Mouse (Mus musculus): ENCODE results near the gene Atg4d.
"Not testable (repeated sequence)": the region's sequence is repeated elsewhere in the genome, so short reads cannot be mapped to it uniquely, and the experiment has no call there.

Atg4d gene

DNA sequence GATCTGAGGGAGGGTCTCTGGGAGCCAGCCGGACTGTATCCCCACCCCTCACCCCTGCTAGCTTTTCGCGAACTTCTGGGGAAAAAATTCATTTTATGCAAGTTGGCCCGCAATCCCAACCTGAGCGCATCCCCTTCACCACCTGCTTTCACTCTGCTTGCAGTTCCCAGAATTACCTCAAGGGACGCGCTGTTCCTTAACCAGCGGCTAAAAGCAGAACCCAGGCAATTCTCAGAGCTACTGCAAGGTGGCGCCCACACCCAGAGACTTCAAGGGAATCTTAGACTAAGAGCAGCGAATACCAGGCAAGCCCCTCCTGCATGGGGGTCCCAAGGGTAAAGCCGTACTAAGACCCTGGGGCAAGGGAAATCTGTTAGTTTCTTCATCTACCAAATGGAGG is 23.8 kb upstream of the Atg4d start:
- peak; percentile 66 for DNase-seq (ENCODE audit: low read depth, low spot score)

DNA sequence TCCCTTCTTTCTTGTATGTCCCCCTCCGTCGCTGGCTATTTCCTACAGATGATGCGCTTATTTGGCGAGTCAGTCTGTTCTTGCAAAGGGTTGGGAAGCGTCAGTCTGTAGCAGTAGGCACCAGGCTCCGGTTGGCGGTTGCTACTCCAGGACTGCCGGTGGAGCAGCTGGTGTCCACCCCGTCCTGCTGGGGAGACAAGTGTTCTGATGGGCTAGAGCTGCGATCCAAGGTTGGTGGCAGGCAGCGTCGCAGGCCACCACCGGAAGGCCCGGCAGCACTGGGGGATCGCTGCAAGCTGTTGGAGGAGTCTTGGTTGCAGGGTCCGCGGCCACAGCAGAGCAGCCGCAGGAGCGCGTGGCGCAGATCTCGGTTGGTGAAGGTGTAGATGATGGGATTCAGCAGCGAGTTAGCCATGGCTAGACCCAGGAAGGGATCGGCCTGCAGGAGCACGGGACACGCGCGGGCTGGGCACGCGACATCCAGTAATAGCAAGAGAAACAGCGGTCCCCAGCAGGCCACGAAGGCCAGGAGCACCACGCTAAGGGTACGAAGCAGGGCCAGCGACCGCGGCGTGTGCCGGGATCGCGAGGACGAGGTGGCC is 21.2 kb upstream of the Atg4d start:
- DNase-seq (ENCODE audit: low read depth, low spot score): no peak

DNA sequence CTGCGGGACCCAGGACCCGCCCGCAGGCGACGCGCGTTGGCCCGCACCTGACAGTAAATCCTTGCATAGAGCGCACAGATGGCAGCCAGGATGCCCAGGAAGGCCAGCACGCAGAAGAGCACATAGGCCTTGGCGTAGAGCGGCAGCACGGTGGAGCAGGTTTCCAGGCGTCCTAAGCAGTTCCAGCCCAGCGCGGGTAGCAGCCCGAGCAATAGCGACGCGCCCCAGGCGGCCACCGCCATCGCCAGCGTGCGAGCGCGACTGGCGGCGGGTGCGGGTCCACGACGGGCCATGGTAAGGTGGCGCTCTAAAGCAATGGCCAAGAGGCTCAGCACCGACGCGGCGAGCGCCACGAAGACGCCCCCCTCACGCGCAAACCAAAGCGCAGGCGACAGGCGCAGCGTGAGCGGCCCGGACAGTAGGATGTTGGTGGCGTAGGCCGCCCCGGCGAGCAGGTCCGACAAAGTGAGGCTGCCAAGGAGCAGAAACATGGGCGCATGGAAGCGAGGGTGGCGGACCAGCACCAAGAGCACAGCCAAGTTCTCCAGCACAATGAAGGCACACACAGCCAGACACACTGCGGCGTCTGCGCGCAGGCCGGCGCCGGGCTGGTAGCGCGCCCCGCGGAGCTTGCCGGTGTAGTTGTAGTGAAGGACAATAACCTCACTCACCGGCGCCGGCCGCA is 20.5 kb upstream of the Atg4d start:
- DNase-seq (ENCODE audit: low read depth, low spot score): no peak

DNA sequence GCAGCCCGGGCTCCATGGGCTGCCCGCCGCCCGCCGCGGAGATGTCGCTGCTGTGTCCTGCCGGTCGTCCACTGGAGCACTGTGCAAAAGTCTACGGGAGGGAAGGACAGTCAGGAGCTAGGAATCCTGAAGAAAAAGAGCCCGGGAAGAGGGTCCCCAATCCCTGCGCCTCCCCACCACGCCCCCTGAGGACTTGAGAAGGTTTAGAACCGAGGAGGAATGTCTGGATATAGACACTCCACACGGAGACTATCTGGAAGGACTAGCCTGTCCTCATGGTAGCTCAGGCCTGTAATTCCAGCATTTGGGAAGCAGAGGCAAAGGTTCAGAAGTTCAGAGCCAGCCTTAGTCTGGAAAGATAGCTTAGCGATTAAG is 20.0 kb upstream of the Atg4d start:
- no peak for DNase-seq (ENCODE audit: low read depth, low spot score)

DNA sequence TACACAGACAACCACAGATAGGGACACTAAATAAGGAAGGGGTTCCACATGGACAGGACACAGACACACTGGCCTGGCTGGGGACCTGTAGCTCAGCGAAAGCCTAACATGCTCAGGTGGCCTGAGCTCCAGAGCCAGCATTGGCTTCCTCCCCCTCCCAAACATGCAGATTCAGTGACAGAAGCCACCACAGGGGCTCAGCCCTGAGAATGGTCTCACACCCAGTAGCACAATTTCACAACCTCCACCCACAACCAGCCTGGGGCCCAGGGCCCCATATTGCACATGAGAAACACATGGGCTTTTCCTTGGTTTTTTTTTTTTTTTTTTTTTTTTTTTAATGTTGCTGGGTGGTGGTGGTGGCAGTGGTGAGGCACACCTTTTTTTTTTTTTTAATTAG is 18.8 kb upstream of the Atg4d start:
- no peak for DNase-seq (ENCODE audit: low read depth, low spot score)

DNA sequence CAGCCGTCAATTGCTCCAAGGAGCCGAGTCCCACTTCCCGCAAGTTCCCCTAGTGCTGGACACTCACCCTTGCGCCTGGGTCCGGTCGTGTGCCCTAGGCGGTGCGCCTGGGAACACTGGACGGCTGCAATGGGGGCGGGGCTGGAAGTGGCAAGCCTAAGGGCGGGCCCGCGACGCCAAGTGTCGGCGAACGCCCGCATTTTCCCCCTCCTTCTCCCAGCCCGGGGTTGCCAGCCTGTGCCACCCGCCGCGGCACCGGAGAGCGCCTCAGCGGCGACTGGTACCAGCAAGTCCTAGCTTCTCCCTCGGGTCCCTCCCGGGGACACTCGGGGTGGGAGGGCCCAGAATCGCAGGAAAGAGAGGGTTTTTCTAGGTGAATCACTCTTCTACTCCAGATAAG is 16.8 kb upstream of the Atg4d start, which contains the start of gene S1pr5:
TSS of gene S1pr5 (minus strand) at position 118 of the 400 bp plus-strand sequence.
- DNase-seq (ENCODE audit: low read depth, low spot score): no peak

DNA sequence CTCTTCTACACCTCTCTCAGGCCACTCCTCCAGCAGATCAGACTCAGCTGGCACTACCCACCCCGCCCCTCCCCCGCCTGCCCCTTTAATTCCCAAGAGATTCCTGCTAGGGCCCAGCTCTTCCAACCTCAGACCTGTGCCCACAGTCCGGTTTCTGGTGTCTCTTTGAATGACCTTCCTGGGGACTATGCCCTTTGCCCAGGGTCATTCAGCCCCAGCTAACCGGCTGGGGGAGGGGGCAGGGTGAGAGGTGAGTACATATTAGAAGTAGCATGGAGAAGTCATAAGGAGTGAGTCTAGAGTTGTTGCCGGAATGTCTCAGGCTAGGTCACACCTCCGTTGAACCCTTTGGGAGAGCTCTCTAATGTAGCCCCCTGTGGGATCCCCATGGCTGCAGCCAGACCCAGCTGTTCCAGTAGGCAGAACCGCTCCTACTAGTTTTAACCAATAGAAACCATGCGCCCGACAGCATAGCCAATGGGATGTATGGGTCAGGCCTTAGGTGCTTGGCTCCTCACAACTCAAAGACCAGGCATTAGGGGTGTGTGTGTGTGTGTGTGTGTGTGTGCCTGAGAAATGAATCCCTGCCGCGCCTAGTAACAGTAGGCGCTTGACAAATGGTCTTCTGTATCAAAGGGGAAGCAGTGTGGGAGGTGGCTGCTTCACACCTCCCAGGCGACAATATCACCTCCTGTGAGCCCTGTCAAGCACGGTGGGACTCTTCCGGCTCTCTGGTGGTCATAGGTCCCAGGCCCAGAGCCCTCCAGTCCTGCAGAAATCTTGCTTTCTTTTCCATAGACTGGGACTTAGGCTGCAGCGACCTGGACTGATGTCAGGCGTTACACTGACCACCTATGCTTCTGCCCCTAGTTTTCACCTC is 15.2 kb upstream of the Atg4d start:
- DNase-seq (ENCODE audit: low read depth, low spot score): no peak

DNA sequence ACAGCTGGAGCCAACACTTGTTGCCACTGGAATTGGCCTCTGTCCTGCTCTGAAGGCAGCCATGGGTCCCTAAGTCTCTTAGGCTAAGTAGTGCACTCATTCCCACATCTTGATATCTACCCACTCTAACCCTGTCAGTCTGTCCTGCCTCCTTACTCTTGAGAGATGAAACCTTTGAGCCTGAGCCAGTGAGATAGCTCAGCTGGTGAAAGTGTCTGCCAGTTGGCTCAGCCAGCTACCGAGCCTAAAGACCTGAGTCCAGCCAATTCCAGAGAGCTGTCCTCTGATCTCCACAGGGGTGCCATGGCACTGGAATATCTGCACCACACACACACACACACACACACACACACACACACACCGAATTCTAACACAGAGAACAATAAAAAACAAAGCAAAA is 14.6 kb upstream of the Atg4d start:
- DNase-seq (ENCODE audit: low read depth, low spot score): no peak

DNA sequence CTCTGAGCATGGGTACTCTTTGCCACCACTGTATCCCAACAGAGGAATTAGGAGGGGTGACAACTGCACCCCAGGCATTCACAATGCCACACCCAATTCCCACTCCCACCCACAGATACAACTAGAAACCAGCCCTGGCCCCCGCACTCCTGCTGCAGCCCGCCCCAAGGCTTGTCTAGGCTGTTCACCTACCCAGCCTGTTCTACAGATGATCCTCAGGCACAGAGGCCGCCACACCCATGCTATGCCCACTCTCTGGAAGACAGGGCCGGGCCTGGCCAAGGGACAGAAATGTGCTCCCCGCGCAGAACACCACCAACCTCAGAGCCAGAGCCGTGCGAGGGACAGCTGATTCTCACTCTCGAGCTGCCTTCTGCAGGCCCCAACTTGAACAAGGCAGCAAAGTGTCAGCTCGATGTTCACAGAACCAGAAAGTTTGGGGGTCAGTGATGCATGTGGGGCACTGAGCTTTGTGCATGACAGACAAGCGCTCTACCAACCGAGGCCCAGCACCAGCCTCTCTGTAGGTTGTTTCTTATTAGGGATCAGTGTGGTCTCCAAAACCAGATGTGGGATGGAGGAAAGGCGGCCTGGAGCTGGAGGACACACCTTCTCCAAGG is 13.9 kb upstream of the Atg4d start:
- DNase-seq (ENCODE audit: low read depth, low spot score): no peak

DNA sequence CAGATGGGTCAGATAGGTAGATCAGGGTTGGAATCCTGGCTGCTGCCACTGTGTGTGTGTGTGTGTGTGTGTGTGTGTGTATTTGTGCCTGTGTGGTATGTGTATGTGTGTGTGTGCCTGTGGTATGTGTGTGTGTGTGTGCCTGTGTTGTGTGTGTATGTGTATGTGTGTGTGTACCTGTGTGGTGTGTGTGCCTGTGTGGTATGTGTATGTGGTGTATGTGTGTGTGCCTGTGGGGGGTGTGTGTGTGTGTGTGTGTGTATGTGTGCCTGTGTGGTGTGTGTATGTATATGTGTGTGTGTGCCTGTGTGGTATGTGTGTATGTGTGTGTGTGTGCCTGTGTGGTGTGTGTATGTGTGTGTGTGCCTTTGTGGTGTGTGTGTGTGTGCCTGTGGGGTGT is 10.4 kb upstream of the Atg4d start:
- no peak for DNase-seq (ENCODE audit: low read depth, low spot score)

DNA sequence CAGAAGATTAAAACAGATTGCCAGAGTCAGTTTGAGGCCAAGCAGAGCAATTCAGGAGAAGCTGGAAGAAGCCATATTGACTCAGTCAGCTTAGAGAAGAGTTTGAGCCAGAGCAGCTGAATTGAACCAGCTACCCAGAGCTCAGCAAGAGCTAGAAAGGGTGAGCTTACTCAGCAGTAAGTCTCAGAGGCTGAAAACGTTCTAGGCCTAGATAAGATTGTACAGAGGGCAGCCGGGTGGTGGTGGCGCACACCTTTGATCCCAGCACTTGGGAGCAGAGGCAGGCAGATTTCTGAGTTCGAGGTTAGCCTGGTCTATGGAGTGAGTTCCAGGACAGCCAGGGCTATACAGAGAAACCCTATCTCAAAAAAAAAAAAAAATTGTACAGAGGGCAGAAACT is 8.7 kb upstream of the Atg4d start:
- not testable (repeated sequence) for DNase-seq (ENCODE audit: low read depth, low spot score)

DNA sequence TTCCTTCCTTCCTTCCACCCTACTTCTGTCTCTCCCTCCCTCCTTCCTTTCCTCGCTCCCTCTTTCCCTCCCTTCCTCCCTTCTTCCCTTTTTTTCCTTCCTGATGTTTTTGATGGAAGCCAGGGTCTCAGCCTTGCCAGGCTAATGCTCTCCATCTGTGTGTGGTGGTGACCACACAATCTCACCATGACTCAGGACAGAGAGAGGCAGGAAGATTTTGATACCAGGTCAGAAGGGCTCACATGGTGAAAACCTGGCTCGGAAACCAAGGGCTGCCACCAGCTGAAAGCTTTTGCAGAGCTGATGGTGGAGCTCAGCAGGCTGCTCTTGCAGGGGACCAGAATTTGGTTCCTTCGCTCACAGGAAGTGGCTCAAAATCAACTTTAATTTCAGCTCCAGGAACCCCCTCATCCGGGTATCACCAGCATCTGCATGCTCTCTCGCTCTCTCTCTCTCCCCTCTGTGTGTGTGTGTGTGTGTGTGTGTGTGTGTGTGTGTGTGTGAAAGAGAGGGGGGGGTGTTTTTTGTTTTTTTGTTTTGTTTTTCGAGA is 4.5 kb upstream of the Atg4d start:
- DNase-seq (ENCODE audit: low read depth, low spot score): no peak

DNA sequence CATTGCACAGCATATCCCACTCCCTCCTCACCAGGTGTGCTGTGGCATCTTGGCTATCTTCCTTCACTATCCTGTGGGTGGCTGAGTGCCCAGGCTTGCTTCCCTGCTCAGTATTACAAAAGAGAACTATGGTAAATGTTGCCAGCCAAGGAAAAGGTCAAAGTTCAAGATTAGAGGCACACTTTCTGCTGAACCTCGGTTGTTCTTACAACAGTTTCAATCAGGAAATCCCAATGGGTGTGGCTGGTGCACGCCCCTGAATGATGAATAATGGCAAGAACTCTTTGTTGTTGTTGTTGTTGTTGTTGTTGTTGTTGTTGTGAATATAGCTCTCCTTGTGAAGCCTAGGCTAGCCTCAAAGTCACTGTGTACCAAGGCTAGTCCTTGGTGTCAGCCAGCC is 3.3 kb upstream of the Atg4d start:
- DNase-seq (ENCODE audit: low read depth, low spot score): no peak

DNA sequence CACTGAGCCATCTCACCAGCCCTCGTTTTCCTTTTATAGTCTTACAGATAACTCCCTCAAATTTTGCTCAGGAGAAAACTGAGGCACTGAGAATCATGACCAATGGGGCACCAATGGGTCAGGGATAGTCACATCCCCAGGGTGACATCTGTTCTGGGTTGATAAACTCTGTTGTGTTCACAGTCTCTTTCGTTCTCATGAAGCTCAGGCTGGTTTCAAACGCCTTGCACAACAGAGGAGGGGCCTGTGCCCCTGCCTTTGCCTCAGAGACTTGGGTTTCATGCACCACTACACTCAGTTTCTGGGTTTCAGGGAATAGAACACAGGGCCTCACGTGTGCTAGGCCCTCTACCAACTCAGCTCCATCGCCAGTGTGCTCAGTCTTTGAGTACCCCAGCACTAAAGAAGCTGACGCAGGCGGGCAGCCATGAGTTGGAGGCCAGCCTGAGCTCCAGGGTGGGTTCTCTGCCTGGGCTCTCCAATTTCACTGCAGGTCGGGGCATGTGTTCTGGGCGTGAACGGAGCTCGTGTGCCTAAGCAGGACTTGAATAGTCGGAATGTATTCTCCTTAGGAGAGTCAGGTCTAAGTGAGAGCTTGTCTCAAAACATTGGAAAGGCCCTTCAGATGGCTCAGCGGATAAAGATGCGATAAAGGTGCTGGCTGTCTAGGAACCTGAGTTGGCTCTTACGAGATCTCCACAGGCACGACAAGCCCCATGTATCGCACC is 657 bp upstream of the Atg4d start:
- DNase-seq (ENCODE audit: low read depth, low spot score): no peak

DNA sequence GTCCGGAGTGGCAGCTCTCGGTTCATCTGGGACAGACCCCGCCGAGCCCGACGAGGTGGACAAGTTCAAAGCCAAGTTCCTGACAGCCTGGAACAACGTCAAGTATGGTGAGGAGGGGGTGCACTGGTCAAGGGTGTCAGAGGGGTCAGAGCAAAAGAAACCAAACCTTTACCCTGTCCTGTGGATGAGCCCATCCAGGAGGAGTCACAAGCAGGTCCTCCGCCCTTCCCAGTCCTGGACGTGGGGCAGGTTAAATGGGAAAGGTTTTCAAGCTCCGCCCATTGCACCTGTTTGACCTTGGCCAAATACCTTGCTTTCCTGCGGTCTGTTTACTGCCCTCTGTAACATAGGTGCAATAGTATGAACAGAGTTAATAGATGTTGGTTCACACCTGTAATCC is 518 bp downstream of the Atg4d start:
- no peak for DNase-seq (ENCODE audit: low read depth, low spot score)

DNA sequence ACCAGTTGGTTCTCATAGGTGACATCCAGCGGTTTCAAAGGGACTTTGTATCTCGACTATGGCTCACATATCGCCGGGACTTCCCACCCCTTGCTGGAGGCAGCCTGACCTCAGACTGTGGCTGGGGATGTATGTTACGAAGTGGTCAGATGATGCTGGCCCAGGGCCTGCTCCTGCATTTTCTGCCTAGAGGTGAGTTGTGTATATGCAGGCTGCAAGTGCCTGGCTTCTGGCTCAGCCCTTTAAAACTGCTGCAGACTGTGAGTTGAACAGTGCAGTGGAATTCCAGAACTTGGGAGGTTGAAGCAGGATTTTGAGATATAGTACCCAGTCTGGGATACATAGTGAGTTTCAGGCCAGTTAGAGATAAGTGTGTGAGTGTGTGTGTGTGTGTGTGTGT is 1.8 kb downstream of the Atg4d start:
- DNase-seq (ENCODE audit: low read depth, low spot score): no peak

DNA sequence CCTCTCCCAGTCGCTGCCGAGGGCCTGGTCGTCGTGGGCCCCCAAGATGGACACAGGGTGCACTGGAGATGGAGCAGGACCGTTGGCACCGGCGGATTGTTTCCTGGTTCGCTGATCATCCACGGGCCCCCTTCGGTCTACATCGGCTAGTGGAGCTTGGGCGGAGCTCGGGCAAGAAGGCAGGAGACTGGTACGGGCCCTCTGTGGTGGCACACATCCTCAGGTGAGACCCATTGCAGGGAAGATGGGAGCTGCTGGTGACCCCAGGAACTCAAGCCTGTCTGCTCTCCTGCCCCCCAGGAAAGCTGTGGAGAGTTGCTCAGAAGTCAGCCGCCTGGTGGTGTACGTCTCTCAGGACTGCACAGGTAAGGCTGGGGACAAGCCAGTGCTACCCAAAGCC is 3.2 kb downstream of the Atg4d start:
- DNase-seq (ENCODE audit: low read depth, low spot score): no peak

DNA sequence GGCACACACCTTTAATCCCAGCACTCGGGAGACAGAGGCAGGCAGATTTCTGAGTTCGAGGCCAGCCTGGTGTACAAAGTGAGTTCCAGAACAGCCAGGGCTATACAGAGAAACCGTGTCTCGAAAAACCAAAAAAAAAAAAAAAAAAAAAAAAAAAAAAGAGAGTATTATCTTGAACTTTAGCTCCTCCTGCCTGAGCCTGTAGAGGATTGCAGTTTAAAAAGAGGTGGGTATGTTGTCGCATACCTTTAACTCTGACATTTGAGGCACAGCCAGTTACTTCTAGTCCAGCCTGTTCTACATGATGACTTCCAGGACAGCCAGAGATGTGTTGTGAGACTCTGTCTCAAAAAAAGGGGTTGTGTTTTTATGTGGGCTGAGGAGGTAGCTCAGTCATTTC is 4.5 kb downstream of the Atg4d start:
- not testable (repeated sequence) for DNase-seq (ENCODE audit: low read depth, low spot score)

DNA sequence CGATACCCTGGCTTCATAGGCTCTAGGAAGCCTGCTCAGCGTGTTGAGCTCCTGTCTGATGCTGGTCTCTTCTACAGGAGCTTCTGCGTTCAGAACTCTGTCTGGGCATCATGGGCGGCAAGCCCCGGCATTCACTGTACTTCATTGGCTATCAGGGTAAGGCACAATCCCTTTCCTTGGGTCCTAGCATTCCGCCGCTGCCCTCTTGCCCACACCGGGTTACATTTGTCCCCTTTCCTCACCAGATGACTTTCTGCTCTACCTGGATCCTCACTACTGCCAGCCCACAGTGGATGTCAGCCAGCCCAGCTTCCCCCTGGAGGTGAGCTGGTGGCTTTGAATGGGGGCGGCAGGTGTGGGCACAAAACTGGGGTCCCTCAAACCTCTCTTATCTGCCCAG is 7.3 kb downstream of the Atg4d start:
- no peak for DNase-seq (ENCODE audit: low read depth, low spot score)

DNA sequence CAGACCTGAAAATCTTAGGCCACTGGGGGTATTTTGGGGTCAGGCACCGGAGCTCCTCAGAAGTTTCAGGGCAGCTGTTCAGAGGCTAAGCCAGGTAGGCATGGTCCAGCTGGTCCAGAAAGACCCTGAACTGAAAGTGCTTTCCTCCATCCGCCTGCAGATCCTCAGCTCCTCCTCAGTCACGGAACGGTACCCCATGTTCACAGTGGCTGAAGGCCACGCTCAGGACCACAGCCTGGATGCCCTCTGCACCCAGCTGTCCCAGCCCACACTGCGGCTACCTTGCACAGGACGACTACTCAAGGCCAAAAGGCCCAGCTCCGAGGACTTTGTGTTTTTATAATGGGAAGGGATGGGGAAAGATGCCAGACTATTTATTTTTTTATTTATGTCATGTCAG is 8.0 kb downstream of the Atg4d start:
- no peak for DNase-seq (ENCODE audit: low read depth, low spot score)

DNA sequence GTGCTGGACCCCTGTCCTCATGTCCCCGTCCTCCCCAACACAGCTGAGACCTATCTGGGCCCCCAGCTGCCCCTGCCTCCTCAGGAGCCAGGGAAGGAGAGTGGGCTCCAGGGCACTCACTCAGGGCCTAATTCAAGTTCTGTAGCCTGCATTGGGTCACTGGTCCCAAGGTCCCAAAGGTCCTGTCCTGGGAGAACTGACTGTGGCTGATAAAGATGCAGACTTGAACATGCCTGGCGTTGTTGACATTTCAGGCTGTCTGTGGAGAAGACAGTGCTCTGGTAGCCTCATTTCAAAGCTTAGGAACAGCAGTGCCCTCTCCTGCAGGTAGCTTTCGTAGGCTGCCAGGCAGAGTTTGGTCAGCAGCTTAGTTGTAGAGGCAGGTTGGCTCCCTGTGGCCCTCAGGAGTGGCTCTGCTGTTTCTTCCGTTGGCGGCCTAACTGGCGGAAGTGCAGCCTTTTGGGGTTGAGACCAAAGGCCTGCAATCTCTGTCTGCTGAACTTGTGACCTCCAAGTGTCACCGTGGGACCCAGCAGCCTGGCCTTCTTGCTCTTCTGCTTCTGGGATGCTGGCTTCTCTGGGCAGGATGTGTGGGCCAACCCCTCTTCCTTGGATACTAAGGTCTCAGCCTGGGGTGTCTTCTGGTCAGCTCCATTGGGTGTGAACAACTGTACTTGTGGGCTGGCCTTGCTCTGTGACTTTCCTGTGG is 8.6 kb downstream of the Atg4d start:
- no peak for DNase-seq (ENCODE audit: low read depth, low spot score)
